Mouse (Mus musculus): ENCODE data around the gene Agps.

DNA sequence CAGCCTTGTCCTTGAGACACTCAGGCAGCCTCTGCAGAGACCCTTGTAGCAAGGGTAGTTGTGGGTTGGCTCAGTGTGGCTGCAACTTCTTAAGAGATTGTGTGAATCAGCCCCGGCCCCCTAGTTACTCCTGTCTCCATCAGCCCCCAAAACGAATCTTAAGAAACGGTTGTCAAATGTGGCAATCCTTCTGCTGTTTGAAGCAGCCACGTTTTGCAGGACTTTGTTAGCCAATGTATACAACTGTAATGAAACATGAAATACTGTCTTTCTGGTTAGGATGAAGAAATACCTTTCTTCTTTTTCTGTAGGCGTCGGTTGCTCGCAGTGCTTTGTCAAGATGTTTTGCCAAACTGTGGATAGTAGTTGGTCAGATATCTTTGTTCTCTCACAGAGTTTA lies 13.3 kb upstream of the Agps start:
- TF ChIP-seq GATA1 (IDR thresholded peaks at IDR 0.05; ENCODE audit: borderline replicate concordance, low read length) (no peak), FLI1 (IDR thresholded peaks at IDR 0.05; ENCODE audit: low read length) (no peak)
